Mouse (Mus musculus) frontal cortex, postnatal 14 days (tissue): ENCODE measurements around the gene Slc25a48.

Experiments used
- DNase-seq, 2 experiments: peaks; one replicate each; pipeline ENCODE4 v3.0.0; 2022; ENCODE audit warnings: low spot score in 2 of 2

Gene Slc25a48

DNA sequence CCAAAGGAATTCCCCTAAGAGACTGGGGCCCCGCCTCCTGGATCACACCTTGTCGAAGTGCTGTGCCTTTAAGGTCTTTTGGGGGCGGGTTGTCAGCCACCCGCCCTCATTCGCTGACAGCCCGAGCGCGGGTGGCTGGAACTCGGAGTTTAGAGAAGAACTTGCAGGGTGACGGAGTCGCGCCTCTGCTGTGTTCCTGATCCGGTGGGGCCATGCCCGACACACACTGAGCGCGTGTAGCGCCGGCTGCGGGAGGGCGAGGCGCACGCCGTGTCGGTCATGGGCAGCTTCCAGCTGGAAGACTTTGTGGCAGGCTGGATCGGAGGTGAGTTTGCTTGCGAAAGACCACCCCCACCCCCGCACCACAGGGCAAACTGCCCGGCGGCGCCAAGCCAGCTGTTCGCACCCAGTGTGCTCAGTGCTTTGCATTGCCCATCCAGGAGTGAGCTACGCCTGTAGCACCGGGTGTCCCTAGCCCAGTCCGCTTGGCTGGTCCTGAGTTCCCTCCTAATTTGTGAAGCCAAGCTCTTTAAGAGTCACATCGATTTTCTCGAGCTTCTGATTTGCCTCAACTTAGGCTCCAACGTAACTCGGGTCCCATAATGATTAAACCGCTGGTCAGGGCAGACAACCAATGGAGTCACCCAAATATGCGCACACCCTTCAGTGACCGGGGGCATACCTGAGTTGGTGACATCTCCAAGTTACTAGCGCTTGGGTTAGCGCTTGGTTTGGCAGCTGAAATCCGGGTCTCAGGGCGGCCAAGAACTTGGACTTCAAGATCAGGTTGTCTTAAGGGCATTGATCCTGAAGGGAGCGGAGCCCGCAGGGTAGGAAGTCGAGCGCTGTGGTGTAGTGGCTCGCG lies at the start of gene Slc25a48:
Gene Slc25a48 (plus strand): TSS at position 145 of the 865 bp plus-strand sequence.
- DNase-seq, result no peak

DNA sequence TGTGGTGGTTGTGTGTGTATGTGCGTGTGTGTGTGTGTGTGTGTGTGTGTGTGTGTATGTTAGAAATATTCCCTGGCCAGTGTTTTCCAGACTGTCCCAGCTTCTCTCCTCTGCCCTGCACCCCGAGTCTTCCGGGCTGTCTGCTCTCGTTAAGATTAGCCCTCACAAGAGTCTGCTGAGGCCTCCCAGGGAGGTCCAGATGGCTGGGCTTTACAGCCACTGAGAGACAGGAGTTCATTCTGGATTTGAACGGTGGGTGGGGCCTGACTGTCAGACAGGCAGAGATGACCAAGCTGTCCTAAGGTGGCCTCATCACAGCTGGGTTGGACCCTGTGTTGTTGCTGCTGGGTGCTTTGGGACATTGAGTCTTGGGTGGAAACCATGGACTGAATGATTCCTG lies 40.6 kb upstream of the Slc25a48 start:
- DNase-seq, result no peak

DNA sequence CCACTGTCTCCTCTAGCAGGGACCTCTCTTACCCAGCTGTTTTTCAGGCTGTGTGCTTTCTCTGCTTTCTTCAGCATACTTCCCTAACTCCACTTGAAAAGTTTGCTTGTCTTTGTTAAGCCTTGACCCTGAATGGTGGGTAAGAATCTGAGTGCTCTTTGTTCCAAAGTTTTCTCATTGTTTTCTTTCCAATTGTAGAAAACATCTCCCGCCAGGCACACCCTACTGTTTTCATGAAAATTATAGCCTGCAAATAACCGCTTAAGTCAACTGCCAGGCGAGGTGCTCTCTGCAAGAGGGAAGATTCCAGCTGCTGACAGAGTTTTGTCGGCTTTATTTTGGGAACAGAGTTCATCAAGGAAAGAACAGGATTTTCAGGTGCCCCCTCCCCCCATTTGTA lies 37.0 kb upstream of the Slc25a48 start:
- no peak for DNase-seq

DNA sequence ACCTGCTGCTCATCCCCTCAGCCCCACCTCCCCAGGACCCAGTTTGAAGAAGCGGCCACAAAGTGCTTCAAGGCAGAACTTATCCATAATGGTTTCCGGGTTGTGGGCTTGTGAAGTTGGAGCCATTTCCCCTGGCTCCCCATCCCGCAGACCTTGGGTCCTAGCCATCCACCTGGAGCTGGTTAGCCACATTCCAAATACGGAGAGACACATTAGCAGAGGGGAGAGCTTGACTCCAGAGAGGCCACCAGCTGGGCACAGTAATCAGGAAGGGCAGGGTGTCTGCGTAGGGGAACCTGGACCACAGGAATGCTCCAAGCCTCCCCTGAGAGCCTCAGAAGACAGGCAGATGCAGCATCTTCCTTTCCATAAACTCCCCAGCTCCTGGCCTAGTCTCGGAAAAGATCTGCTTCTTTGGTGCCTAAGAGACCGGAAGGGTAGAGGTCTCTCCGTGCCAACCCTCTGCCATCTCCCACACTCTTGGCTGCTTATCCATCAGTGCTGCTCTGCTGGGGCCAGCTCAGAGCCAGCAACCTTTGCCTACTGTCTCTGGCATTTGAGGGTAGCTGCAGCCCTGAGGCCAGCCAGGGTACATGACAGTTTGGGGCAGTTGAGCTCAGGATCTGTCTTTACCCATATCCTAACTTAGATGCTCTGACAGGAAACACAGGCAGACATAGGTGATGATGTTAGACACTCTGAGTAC lies 34.6 kb upstream of the Slc25a48 start:
- DNase-seq, result no peak

DNA sequence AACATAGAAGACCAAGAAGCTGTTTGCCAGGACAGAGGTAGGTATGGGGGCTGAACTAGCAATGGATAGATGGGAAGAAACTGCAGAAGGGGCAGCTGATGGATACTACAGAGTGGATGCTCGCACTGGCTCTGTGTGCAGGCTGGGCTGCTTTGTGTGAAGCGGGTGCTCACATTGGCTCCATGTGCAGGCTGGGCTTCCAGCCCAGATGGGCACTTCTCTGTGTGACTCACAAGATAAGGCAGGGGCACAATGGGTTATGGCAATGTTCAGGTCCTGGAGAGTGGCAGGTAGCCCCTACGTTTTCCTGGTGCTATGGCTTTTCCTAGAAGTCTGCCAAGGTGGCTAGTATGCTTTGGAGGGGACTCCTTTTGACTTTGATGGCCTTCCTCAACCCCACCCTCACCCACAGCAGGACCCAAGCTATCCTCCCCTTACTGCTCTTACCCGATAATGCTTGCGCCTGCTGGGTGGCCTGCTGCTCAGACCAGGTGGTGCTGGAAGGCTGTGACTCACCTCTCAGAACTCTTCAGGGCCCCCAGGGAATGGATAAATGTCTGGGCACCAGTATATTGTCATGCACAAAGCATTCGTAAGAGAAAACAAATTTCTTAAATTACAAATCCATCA lies 33.5 kb upstream of the Slc25a48 start:
- DNase-seq, result no peak

DNA sequence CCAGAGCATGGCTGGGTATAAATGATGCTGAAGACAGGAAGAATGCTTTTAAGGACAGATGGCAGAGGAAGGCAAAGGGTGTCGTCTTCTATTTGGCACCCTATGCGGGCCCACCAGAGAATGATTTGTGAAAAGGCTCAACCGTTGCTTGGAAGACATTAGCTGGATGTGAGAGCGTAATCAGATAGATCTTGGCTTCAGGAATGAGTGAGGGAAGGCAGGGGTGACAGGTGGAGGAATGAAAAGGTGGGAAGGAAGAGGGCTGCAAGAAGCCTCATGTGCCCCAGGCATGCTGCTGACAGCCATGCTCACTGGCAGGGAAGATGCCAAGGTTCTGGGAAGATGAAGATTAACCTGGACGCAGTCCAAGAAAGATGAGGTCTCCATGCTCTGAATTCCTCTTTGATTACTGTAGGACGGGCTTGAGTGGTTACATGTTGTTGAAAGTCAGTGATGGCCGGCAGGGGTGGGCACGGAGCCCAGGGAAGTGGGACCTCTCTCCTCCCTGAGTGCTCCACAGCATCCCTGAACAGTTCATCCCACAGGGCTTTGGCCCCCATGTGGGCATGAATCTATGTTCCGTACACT lies 25.8 kb upstream of the Slc25a48 start:
- DNase-seq, result no peak

DNA sequence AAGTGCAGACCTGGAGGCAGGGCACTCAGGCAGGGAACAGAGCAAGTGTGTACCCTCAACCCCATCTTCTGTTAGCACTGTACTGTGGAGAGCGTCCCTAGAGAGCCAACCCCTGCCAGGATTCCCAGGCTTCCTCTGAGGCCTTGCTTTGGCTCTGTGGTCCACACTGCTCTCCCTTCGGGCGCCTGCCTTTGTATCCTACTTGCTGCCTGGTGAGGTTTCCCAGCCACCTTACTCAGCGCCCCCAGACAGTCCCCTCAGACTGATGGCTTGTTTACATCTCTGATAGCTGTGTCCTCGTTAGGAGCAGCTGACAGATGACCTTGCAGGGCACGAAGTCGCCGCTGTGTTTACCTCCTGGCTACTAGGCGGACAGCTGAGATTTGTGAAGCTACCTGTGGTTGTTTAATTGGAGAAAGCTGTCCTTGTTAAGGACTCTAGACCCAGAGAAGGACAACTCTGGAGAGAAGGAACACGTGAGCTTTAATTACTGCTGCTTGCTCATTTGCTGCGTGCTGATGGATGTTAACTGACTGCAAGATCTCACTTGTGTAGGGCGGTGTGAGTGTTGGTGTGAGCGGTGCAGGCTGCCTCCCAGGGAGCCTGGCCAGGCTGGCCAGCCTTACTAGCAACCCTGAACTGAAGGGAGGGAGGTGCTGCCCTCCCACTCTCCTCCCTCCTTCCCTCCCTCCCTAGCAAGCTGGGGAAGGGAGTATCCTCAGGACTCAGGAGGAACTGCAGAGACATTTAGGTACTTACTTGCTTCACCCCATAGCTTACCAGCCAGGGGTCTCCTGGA lies 19.3 kb upstream of the Slc25a48 start:
- DNase-seq, result no peak

DNA sequence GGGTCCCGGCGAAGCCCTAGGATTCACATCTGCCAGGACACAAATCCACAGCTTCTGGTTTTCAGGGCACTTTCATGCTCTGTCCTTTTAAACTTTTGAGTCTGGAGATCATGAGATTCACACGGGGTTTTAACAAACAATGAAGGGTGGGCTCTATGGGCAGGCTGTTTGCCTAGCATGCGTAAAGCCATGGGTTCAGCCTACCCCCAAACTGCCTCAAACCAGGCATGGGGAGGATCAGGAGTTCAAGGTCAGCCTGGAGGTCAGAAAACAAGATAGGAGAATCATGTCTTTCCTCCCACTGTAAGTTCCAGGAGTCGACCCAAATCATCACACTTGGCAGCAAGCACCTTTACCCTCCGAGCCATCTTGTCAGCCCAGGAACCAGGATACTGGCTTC lies 18.6 kb upstream of the Slc25a48 start:
- DNase-seq, result no peak

DNA sequence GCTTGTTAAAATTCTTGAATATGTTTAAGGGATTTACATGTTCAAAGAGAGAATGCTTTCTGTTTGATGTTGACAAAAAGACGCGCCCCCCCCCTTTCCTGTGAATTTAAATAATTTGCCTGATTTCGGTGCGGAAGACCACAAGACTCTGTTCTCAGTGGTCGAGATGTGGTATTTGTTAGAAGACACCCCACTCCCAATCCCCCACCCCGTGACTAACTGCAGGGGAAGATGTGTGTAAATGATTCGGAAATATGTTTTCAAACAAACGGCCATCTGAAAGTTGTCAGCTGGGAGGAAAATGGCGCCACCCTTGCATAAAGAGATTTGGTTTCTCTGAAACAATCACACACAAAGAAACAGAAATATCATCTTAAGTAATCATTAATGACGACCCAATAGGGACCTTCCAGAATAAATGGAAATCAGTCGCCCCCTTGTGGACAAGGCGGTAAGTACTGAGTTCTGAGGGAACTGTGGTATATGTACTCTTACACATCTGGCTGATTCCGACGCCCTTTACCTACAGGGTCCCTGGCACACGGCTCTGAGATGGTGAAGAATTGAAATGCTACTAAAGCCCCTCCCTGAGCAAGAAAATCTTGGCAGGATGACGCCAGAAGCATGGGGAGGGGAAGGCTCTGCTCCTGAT lies 16.0 kb upstream of the Slc25a48 start:
- peak; percentile 50 to 79 for DNase-seq

DNA sequence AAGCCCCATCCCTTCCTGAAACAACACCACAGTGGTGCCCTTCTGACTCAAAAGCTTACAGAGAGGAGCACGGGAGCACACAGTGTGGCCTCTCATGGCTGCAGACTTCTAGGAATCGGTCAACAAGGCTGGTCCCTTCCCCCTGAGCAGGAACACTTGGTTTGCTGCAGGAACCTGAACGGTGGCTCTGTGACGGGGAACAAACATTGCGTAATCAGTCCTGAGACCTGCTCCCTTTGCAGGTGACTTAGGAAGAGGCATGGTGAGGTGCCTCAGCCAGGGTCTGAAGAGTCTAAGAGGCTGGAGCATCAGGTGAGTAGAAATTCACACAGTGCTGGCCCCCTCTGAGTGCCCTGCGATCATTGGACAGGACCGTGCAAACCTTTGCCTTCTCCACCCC lies 12.2 kb upstream of the Slc25a48 start:
- no peak for DNase-seq

DNA sequence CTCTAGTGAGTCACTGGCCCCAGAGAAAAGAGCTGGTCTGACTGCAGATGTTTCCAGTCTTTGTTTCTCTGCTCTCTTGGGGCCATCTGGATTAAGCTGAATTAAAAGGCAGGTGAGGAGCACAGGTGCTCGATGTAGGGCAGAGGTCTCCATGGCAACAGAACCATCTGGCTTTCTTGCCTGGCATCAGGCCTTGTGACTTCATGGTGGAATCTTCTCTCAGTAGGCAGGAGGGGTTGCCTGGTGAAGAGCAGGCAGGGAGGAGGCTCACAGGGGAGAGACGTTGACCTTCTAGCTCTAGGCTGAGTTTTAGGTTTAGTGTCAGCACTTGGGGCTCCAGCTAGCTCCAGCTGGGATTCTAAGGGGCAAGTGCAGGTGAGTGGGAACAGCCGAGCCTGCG lies 11.8 kb upstream of the Slc25a48 start, which contains the start of gene Gm3045:
Gene Gm3045 (plus strand): TSS at position 230 of the 400 bp plus-strand sequence.
- DNase-seq, result no peak

DNA sequence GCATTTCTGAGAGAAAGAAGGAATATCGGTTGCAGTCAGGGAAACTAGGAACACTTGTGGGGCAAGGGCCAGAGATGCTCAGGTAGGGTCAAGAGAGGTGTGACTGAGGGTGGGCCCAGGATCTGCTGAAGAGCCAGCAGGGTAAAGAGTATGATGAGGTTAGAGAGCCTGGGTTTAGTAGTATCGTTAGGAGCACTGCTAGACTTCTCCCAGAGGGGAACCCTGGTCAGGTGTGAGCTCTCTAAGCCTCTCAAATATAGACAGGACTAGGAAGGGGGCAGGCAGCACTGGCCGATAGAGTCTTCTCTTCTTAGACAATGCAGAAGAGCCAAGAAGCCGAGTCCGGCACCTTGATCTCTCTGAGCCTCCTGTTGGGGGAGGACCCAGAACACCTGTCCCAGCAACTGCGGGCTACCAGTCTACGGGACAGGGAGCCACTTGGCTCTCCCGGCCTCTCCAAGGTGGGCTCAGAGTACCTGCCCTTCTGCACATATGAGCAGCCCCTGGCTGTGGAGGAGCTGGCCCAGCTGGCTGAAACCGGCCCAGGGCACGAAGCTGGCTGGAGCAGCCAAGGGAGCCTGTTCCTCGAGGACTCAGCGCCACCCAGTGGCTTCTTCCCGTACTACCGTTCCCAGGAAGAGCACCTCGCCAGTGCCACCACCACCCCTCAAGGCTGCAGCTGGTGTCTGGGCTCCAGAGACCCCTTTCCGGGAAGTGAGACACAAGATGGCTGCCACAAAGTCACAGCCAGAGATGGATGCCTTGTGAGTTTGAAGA lies 9.2 kb upstream of the Slc25a48 start:
- peak; percentile 32 to 75 for DNase-seq

DNA sequence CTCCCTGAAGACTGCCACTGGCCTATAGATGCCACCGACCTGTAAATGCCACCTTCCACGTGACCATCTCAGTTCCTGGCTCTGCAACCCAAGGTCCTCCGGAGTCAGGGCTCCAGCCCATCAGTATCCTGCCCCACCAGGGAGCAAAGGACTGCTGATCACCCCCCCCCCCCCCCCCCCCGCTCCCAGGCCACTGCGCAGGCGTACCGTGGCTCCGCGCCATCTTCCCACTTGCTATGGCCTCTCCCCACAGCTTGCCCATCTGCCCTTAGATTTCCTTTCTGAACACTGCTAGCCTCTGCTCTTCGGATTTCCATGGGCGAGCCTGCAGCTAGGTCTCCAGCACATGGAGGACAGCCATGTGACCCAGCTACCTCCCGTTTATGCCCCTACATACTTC lies 5.7 kb upstream of the Slc25a48 start:
- DNase-seq, result no peak

DNA sequence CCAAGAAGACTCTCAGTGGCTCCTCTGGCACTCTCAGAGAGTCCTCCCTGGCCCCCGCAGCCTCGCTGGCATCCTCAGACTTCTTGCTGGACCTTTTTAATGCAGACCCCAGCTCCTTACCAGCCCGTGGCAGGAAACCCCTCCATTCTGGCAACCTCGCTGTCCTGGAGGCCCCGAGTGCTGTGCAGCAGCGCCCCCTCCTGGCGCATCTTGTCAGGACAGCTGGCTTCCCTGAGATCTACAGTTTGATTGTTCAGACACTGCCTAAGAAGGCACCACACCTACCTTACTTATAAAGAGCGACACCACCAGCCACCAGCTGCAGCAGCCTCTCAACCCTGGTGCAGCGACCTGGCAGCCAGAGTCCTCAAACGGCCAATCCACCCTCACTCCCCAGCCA lies 4.7 kb upstream of the Slc25a48 start:
- peak; percentile 37 to 69 for DNase-seq

DNA sequence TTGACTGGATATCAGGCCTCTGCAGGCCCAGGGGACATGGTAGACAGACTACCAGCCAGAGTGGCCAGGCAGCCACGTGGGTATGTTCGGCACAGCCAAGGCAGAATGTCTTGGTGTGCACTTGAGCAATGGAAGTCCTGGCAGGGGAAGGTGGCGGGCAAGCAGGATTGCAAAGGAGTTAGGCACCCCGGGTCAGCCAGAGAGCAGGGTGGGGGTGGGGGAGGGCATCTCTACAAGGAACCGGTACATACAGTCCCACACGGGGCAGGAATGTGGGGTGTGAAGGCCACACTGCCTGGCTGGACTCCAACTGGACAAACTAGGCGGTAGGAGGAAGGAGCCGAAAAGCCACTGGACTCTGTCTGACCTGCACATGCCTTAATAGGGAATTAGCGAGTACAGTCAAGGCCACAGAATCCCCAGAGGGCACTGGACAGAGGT lies 3.8 kb upstream of the Slc25a48 start:
- no peak for DNase-seq

DNA sequence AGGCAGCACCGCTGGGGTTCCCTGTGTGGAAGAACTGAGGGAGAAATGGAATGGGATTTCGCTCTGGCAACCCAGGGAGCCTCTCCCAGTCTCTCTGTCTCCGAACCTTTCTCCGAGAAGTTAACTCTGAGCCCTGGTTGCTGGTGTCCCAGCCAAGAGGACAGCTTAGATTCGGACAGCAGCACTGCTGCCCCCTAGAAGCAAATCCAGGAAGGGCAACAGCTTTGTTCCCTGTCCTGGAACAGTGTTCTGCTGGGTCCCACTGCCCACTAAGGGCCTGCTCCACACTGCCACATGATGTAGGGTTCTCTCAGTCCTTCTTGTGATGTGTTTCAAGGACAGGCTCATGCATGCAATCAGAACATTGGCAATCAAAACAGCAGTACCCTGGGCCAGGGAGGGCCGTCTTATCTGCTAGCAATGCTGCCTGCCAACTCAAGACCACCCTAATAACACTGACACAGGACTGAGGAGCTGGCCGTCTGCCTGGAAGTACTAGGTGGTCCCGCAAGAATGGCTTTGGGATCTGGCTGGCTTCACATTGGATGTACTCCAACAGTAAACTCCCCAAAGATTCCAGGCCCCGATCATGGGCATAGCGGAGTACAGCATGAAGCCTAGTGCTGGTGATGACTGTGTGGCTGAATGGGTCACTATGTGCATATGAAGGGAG lies 2.4 kb upstream of the Slc25a48 start:
- no peak for DNase-seq

DNA sequence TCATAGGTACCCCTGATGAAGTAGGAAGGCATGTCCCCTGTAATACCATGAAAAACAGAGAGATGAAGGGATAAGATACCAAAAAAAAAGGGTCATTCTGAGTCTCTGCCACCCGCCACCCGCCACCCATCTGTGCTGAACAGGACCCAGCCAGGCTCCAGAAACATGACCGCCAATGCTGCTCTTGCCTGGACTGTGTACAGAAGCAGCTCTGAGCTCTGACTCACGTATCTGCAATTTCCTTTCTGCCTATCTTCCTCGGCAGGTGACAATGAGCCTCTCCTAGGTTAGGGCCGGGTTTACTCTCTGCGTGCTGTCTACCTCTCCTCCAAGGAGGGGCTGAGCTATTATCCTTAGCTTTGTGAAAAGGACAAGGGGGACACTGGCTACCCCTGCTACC lies 5.3 kb downstream of the Slc25a48 start:
- no peak for DNase-seq

DNA sequence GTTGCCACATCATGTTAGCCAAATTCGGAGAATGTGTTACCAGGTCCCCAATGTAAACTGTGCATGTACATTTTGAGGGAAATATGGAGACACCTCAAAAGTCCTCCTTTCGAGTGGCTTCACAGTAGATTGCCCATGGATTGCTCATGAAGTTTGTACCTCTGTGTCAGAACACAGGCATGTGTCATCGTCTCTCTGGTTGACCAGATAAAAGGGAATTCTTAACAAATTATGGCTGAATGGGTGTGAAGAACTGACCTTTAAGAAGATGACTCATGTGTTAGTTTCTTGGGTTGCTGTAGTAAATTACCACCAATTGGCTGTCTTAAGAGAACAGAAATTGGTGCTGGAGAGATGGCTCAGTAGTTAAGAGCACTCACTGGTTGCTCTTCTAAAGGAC lies 6.0 kb downstream of the Slc25a48 start:
- no peak for DNase-seq

DNA sequence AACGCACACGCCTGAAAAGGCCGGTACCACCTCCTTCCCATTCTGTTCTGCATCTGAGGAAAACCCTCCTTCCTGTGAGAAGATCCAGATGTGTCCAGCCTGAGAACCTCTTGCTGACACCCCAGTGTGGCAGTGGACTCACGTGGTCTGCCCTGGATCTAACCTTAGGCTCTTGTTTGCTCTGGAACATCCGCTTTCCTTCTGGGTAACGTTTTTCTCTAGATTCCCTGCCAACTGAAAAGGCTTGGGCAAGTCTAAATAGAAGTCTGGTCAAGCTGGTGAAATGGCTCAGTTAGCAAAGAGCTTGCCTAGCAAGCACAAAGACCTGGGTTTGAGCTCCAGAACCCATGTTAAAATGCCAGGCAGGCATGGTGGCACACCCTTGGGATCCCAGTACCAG lies 6.8 kb downstream of the Slc25a48 start:
- DNase-seq, result no peak
